Mouse (Mus musculus): ENCODE measurements around the gene Gm20425. TPM values are rescaled to one million over a fixed set of nuclear protein-coding genes. Genes with fewer than 3 reads are reported as not detected.

Gene Gm20425
- polyA plus RNA-seq, 1 experiment from 2014 or later = 3.3 TPM

DNA sequence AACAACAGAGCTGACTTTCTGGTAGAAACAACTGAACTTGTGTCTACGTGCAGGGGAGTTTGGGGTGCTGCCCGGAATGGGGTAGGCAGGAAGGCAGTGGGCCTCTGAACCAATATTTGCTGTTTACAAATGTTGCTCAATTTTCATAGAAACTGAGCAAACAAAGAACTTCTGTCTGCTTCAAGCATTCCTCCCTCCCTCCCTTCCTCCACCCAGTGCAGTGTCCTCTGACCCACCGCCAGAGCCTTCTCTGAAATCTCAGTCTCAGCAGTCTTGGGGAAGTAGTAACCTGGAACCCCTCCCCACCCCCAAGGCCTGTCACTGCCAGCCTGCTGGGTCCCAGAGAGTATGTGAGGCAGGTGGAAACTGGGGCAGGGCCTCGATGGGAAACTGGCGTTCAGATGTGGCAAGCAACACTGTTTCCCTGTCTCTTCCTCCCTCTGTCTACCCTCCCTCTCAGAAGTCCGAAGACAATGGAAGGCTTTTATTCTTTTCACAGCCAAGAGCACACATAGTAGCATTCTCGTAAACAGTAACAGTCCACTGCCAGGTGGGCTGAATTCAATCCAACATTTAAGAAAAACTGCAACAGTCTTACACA lies 4.6 kb upstream of the Gm20425 start:
- Histone ChIP-seq H3K4me2 (no peak overlapping the region), H3K27ac (no peak overlapping the region), H3K36me3 (replicated peaks) (no peaks in the 10 kb centered on the region), H3K9ac (no peak overlapping the region), H3K4me1 (peaks cover 4% of the 10 kb centered on the region), H3K27me3 (no peaks in the 10 kb centered on the region), H3K4me3 (replicated peaks) (no peak overlapping the region), H3K9me3 (no peaks in the 10 kb centered on the region)
- ATAC-seq (ENCODE audit: low FRiP score) = no peak
- 64% methylated on average over 7 of the region's 7 CpGs for WGBS

DNA sequence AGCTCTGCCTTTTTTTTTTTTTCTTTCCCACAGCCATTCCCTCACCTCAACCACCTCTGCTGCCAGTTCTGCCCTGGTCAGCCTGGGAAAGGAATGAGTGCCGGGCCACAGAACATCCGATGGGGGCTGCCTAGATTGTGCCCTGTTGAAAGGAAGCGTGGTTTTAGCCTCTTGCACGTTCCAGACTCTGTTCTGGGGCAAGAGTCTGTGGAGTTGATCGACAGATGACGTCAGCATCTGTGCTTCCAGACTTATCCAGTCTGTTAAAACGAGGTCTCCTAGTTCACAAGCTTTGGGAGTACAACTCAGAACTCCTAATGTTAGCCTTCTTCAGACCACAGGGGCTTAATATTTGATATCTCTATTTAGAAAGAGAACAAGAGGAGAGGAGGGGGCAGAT lies 4.0 kb upstream of the Gm20425 start:
- 82% methylated on average over 7 of the region's 7 CpGs for WGBS
- H3K27ac ChIP-seq = no peak overlapping the region
- H3K9ac ChIP-seq = no peak overlapping the region
- H3K4me3 ChIP-seq (replicated peaks) = no peak overlapping the region
- no peaks in the 10 kb centered on the region for H3K27me3 ChIP-seq
- no peaks in the 10 kb centered on the region for H3K36me3 ChIP-seq (replicated peaks)
- H3K9me3 ChIP-seq = no peaks in the 10 kb centered on the region
- no peak overlapping the region for H3K4me2 ChIP-seq
- no peak for ATAC-seq (ENCODE audit: low FRiP score)
- peaks cover 4% of the 10 kb centered on the region for H3K4me1 ChIP-seq

DNA sequence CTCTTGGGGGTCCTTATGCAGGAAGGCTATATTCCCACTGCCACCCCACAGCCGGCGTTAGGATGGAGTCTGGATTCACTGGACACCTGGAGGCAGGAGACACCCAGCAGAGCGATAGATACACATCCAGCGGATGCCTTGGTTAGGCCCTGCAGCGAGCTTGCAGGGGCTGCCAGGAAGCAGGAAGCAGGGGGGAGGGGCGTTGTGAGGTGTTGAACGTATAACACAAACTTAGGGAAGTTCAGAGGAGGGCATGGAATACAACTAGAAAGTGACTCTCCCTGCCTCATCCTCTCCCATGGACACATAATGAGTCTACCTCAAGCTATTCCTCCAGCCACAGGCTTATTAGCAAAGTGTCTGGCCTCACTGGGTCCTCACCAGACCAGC lies 2.9 kb upstream of the Gm20425 start:
- Histone ChIP-seq H3K9me3 (no peaks in the 10 kb centered on the region), H3K4me1 (peaks cover 4% of the 10 kb centered on the region), H3K36me3 (replicated peaks) (no peaks in the 10 kb centered on the region), H3K27ac (no peak overlapping the region), H3K9ac (no peak overlapping the region), H3K4me2 (no peak overlapping the region), H3K4me3 (replicated peaks) (no peak overlapping the region), H3K27me3 (no peaks in the 10 kb centered on the region)
- no peak for ATAC-seq (ENCODE audit: low FRiP score)
- 68% methylated on average over 7 of the region's 7 CpGs for WGBS

GRCm38 (mm10) chr9:103232232-103233005 lies 2.3 kb upstream of the Gm20425 start:
- no peak for ATAC-seq (ENCODE audit: low FRiP score)
- Histone ChIP-seq H3K36me3 (replicated peaks) (no peaks in the 10 kb centered on the region), H3K27ac (no peak overlapping the region), H3K4me3 (replicated peaks) (no peak overlapping the region), H3K4me2 (no peak overlapping the region), H3K9ac (no peak overlapping the region), H3K9me3 (no peaks in the 10 kb centered on the region), H3K4me1 (peaks cover 4% of the 10 kb centered on the region), H3K27me3 (no peaks in the 10 kb centered on the region)
- 87% methylated on average over 7 of the region's 7 CpGs for WGBS

DNA sequence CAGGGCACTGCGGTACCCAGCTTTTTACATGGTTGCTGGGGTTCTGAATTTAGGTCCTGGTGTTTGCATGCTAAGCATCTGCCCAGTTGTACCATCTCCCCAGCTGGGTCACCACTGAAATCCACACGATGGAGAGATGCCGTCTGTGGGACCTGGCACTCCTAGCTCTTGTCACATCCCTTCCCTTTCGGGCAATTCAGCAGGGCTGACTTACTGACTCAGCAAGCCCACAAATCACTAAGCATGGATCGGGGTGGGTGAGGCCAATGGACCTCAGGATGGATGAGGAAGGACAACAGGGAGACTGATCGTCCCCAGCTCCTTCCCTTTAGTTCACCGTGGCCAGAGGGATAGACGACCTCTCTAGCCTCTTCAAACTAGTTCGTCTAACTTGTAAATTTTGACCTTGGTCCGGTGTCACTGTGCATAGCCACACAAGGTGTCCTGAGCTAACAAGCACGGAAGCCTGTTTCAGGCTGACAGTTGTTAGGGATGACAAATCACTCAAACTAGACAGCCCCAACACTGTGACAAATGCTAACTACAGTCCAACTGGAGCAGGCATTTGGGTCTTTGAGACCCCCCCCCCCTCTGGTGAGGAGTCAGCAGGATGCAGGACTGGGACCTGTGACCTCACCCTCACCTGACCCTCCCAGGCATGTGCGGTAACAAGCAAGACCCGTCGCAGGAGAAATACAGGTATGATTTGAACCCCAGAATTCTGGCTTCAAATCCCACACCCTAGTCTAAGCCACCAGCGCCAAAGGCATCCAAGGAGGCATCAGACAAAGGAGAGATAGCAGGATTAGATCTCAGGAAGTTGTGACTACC lies 855 bp downstream of the Gm20425 start:
- Histone ChIP-seq H3K27ac (no peak overlapping the region), H3K27me3 (no peaks in the 10 kb centered on the region), H3K4me3 (replicated peaks) (no peak overlapping the region), H3K4me1 (peaks cover 4% of the 10 kb centered on the region), H3K9me3 (no peaks in the 10 kb centered on the region), H3K36me3 (replicated peaks) (no peaks in the 10 kb centered on the region), H3K4me2 (no peak overlapping the region), H3K9ac (no peak overlapping the region)
- whole genome bisulfite sequencing = 89% methylated on average over 15 of the region's 15 CpGs
- ATAC-seq (ENCODE audit: low FRiP score) = no peak

DNA sequence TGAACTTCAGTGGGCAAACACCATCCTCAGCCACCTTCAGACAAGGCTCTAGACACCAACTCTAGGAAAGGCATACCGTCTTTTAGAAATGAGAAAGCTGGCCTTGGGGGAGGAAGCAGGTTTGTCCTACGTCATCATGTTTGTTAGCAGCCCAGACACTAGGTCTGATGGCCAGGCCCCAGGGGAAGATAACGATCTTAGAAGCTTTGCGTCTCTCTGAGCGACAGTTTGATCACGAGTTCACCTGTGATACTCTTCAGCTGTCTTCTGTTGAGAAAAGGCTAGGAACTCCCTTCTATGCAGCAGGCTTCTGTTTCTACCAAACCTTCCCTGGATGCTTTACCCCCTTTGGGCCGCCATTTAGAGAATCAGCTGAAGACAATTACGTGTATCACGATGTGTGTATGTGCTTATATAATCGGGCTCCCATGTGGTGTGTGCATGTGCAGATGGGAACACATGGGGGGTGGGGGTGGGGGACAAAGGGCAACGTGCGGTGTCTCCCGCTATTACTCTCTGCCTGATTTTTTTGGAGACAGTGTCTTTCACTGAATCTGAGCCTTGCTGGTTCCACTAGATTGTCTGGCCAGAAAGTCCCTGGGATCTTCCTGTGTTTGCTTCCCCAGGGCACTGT lies 1.6 kb downstream of the Gm20425 start:
- Histone ChIP-seq H3K9me3 (no peaks in the 10 kb centered on the region), H3K27me3 (no peaks in the 10 kb centered on the region), H3K9ac (no peak overlapping the region), H3K4me1 (peaks cover 4% of the 10 kb centered on the region), H3K4me3 (replicated peaks) (no peak overlapping the region), H3K27ac (no peak overlapping the region), H3K36me3 (replicated peaks) (no peaks in the 10 kb centered on the region), H3K4me2 (no peak overlapping the region)
- no peak for ATAC-seq (ENCODE audit: low FRiP score)
- WGBS = 86% methylated on average over 13 of the region's 13 CpGs

DNA sequence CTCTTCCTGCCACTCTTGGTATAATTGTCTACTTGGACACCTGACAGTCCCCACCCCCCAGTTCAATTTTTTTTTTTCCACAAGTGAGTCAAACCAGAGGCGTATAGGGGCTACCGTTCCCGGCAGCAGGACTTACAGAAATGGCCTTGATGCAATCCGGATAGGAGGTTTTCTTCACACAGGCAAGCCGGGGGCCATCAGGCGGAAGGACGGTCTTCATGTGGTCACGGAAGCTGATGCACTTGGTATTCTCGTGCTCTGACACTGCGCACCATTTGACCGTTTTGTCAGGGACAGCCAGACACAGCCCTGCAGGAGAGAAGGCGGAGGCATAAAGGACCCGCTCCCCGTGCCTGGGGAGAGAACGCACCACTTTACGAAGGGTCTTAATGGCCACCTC lies 2.3 kb downstream of the Gm20425 start:
- no peak for ATAC-seq (ENCODE audit: low FRiP score)
- WGBS = 97% methylated on average over 16 of the region's 16 CpGs
- no peak overlapping the region for H3K4me2 ChIP-seq
- H3K4me3 ChIP-seq (replicated peaks) = no peak overlapping the region
- peaks cover 4% of the 10 kb centered on the region for H3K4me1 ChIP-seq
- H3K27ac ChIP-seq = no peak overlapping the region
- H3K9ac ChIP-seq = no peak overlapping the region
- H3K27me3 ChIP-seq = no peaks in the 10 kb centered on the region
- H3K9me3 ChIP-seq = no peaks in the 10 kb centered on the region
- H3K36me3 ChIP-seq (replicated peaks) = no peaks in the 10 kb centered on the region

DNA sequence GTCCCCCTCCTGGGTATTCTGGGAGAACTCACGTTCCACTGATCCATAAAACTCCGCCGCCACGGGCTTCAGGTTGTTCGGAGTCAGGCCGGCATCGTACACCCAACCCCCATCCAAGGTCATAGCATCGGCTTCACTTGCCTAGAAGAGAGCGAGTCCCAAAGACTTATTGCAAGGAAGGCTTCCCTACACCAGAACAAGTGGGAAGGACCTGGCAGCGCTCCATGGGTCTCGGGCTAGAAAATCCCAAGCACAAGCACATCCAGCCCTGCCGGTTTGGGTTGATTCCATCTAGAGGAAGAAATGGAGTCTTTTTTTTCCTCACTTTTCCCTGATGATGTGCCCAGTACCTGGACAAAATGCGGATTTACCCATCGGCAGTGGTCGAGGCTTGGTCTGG lies 3.3 kb downstream of the Gm20425 start:
- H3K27me3 ChIP-seq = no peaks in the 10 kb centered on the region
- H3K9ac ChIP-seq = no peak overlapping the region
- H3K4me2 ChIP-seq = no peak overlapping the region
- ATAC-seq (ENCODE audit: low FRiP score) = no peak
- no peak overlapping the region for H3K4me3 ChIP-seq (replicated peaks)
- peaks cover 4% of the 10 kb centered on the region for H3K4me1 ChIP-seq
- no peak overlapping the region for H3K27ac ChIP-seq
- WGBS = 95% methylated on average over 15 of the region's 15 CpGs
- no peaks in the 10 kb centered on the region for H3K36me3 ChIP-seq (replicated peaks)
- H3K9me3 ChIP-seq = no peaks in the 10 kb centered on the region

DNA sequence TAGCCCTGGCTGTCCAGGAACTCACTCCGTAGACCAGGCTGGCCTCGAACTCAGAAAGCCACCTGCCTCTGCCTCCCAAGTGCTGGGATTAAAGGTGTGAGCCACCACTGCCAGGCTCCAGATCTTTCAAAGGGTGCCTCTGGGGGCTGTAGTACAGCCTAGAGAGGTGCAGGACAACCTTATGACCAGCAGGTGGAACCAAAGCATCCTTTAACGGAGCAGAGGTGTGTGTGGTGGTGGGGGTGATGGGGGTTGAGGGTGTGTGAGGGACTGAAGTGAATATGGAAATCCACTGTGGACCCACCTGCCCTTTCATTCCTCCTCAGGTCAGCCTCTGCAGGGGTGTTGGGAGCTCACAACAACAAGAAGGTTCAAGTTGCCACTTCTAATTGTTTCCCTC lies 4.6 kb downstream of the Gm20425 start:
- Histone ChIP-seq H3K4me3 (replicated peaks) (no peak overlapping the region), H3K27ac (no peak overlapping the region), H3K9me3 (no peaks in the 10 kb centered on the region), H3K4me2 (no peak overlapping the region), H3K36me3 (replicated peaks) (no peaks in the 10 kb centered on the region), H3K27me3 (no peaks in the 10 kb centered on the region), H3K9ac (no peak overlapping the region), H3K4me1 (peaks cover 1% of the 10 kb centered on the region)
- ATAC-seq (ENCODE audit: low FRiP score) = no peak
- WGBS = 64% methylated on average over 3 of the region's 3 CpGs

DNA sequence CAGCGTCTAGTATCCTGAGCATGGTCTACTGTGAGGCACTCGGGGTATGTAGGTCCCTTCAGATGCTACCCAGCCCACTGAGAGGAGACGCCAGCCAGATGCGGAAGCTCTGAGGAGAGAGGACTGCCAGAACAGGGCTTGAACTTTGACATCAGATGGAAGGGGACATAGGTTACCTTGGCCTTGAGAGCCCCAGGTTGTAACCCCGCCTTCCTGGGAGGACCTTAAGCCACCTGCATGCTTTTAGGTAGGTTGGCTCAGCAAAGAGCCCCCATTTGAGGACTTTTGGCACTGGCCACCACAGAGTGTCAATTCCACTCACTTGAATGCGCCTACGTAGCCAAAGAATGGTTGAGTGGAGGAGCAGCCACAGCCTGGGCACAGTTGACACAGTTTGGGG lies 5.4 kb downstream of the Gm20425 start:
- 92% methylated on average over 7 of the region's 7 CpGs for WGBS
- Histone ChIP-seq H3K36me3 (replicated peaks) (no peaks in the 10 kb centered on the region), H3K4me2 (no peak overlapping the region), H3K9ac (no peak overlapping the region), H3K27ac (no peak overlapping the region), H3K9me3 (no peaks in the 10 kb centered on the region), H3K27me3 (no peaks in the 10 kb centered on the region), H3K4me1 (no peaks in the 10 kb centered on the region), H3K4me3 (replicated peaks) (no peak overlapping the region)
- ATAC-seq (ENCODE audit: low FRiP score) = no peak

GRCm38 (mm10) chr9:103214281-103214680 lies 15.8 kb downstream of the Gm20425 start:
- no peak overlapping the region for H3K4me3 ChIP-seq (replicated peaks)
- H3K4me2 ChIP-seq = no peak overlapping the region
- 81% methylated on average over 6 of the region's 6 CpGs for WGBS
- H3K4me1 ChIP-seq = no peaks in the 10 kb centered on the region
- H3K9ac ChIP-seq = no peak overlapping the region
- ATAC-seq (ENCODE audit: low FRiP score) = no peak
- H3K9me3 ChIP-seq = no peaks in the 10 kb centered on the region
- H3K27me3 ChIP-seq = no peaks in the 10 kb centered on the region
- no peaks in the 10 kb centered on the region for H3K36me3 ChIP-seq (replicated peaks)
- H3K27ac ChIP-seq = no peak overlapping the region

- Histone ChIP-seq H3K27me3 (no peaks in the 10 kb centered on the region), H3K27ac (no peak overlapping the region), H3K9me3 (no peaks in the 10 kb centered on the region), H3K4me1 (no peaks in the 10 kb centered on the region), H3K4me3 (replicated peaks) (no peak overlapping the region), H3K36me3 (replicated peaks) (no peaks in the 10 kb centered on the region), H3K9ac (no peak overlapping the region), H3K4me2 (no peak overlapping the region)
- WGBS = 71% methylated on average over 2 of the region's 2 CpGs
- ATAC-seq (ENCODE audit: low FRiP score) = no peak
These were observed 16.5 kb downstream of the Gm20425 start for GRCm38 (mm10) chr9:103213631-103214030.
